7 mouse cellular contexts compared by ENCODE assay signal in the genomic region with DNA sequence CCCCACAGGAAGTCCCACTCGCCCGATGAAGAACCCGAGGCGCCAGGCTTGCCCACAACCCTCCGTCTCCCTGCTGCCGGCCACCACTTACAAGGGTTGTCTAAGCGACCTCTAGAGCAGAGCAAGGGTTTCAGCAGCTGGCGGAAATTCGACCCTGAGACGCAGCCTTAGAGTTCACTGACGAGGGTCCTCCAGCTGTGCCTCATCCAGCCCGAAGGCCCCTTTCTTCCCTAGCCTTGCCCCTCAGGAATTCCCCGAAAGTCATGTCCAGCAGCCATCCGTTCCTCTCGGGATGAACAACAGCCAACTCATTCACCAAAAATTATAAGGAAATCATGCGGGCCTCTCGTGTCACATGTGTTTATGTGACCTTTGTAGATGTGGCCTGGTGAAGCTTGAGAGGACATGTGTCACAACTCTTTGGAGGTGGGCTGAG. TPM values are rescaled to one million over a fixed set of nuclear protein-coding genes. Genes with fewer than 3 reads are reported as not detected.
A peak's percentile ranks its signal among the peaks of the same experiment; 100 is the strongest.
DNase-seq lines count a peak whose midpoint lies in the region; ATAC-seq and TF ChIP-seq lines count a peak whose summit lies in the region.

No protein-coding gene starts in this region.

- no peaks in the 10 kb centered on the region; the same call in 1 of the 2 replicates for H3K4me1 ChIP-seq in neural tube, embryonic 11.5 days (ENCODE audit: control insufficient read depth, insufficient read depth, low read length)
- peaks cover 13% of the 10 kb centered on the region for H3K4me1 ChIP-seq in forebrain, embryonic 12.5 days
- peaks cover 15% of the 10 kb centered on the region for H3K4me1 ChIP-seq in limb, embryonic 14.5 days (ENCODE audit: control insufficient read depth, insufficient read depth, low read length)
- H3K4me1 ChIP-seq in neural tube, embryonic 15.5 days: peaks cover 15% of the 10 kb centered on the region

- H3K27me3 ChIP-seq in neural tube, embryonic 11.5 days (ENCODE audit: control insufficient read depth, insufficient read depth, low read length): no peaks in the 10 kb centered on the region
- no peaks in the 10 kb centered on the region for H3K27me3 ChIP-seq in forebrain, embryonic 12.5 days
- no peaks in the 10 kb centered on the region for H3K27me3 ChIP-seq in limb, embryonic 14.5 days (ENCODE audit: control insufficient read depth, insufficient read depth, low read length)
- H3K27me3 ChIP-seq in neural tube, embryonic 15.5 days (replicated peaks): no peaks in the 10 kb centered on the region

- WGBS in neural tube, embryonic 11.5 days: 11% methylated on average over 17 of the region's 17 CpGs
- 15% methylated on average over 17 of the region's 17 CpGs for WGBS in forebrain, embryonic 12.5 days
- WGBS in limb, embryonic 14.5 days: 13% methylated on average over 17 of the region's 17 CpGs
- 12% methylated on average over 17 of the region's 17 CpGs for WGBS in neural tube, embryonic 15.5 days

- H3K4me2 ChIP-seq in neural tube, embryonic 11.5 days (ENCODE audit: low read depth): peak overlapping the region; percentile 91
- peak overlapping the region; percentile 89 for H3K4me2 ChIP-seq in forebrain, embryonic 12.5 days
- peak overlapping the region; percentile 67 for H3K4me2 ChIP-seq in limb, embryonic 14.5 days (replicated peaks; ENCODE audit: low read depth, low read length, severe bottlenecking)
- H3K4me2 ChIP-seq in neural tube, embryonic 15.5 days: peak overlapping the region; percentile 63

- TF ChIP-seq POLR2A in limb, embryonic 14.5 days (IDR thresholded peaks at IDR 0.05; ENCODE audit: borderline replicate concordance, extremely low read depth, insufficient read depth, insufficient read length): no peak

- H3K27ac ChIP-seq in neural tube, embryonic 11.5 days (ENCODE audit: low read depth, low read length): 0 out of 2 replicates have a peak overlapping the region, but pooled peaks have one; percentile 17
- no peak overlapping the region for H3K27ac ChIP-seq in forebrain, embryonic 12.5 days
- H3K27ac ChIP-seq in limb, embryonic 14.5 days (replicated peaks; ENCODE audit: low read depth, low read length): peak overlapping the region; percentile 58; the same call in 1 of the 2 replicates
- peak overlapping the region; percentile 83 for H3K27ac ChIP-seq in neural tube, embryonic 15.5 days (replicated peaks)

- no peak overlapping the region for H3K9ac ChIP-seq in neural tube, embryonic 11.5 days (ENCODE audit: low read length)
- no peak overlapping the region for H3K9ac ChIP-seq in forebrain, embryonic 12.5 days
- 0 out of 2 replicates have a peak overlapping the region, but pooled peaks have one; percentile 16 for H3K9ac ChIP-seq in limb, embryonic 14.5 days (ENCODE audit: low read depth, low read length, severe bottlenecking)
- H3K9ac ChIP-seq in neural tube, embryonic 15.5 days (replicated peaks): peak overlapping the region; percentile 37; the same call in 1 of the 2 replicates

- H3K9me3 ChIP-seq in neural tube, embryonic 11.5 days (ENCODE audit: control insufficient read depth, low read length): no peaks in the 10 kb centered on the region
- H3K9me3 ChIP-seq in forebrain, embryonic 12.5 days: no peaks in the 10 kb centered on the region
- no peaks in the 10 kb centered on the region for H3K9me3 ChIP-seq in limb, embryonic 14.5 days (ENCODE audit: control insufficient read depth, low read length)
- no peaks in the 10 kb centered on the region for H3K9me3 ChIP-seq in neural tube, embryonic 15.5 days (replicated peaks)

- no peak for DNase-seq in neural tube, embryonic 11.5 days (ENCODE audit: low spot score)
- no peak for DNase-seq in neural tube, embryonic 10.5 days (ENCODE audit: extremely low spot score, low spot score)
- no peak for DNase-seq in limb, embryonic 14.5 days (ENCODE audit: low spot score)
- no peak for DNase-seq in testis, postnatal 10 days (ENCODE audit: low spot score)

- ATAC-seq in neural tube, embryonic 11.5 days (ENCODE audit: insufficient read depth, low FRiP score, low TSS enrichment): peak; percentile 52
- ATAC-seq in forebrain, embryonic 12.5 days (ENCODE audit: low FRiP score): peak; percentile 28; the same call in 1 of the 2 replicates
- peak; percentile 44 for ATAC-seq in limb, embryonic 14.5 days (ENCODE audit: low FRiP score, low read depth)
- peak; percentile 46 for ATAC-seq in neural tube, embryonic 15.5 days (ENCODE audit: low FRiP score)
- ATAC-seq in frontal cortex, adult (ENCODE audit: low TSS enrichment): no peak

- H3K36me3 ChIP-seq in neural tube, embryonic 11.5 days (ENCODE audit: control insufficient read depth, insufficient read depth, low read length): no peaks in the 10 kb centered on the region
- H3K36me3 ChIP-seq in forebrain, embryonic 12.5 days (replicated peaks): no peaks in the 10 kb centered on the region
- H3K36me3 ChIP-seq in limb, embryonic 14.5 days (ENCODE audit: control insufficient read depth, insufficient read depth, low read length): no peaks in the 10 kb centered on the region
- H3K36me3 ChIP-seq in neural tube, embryonic 15.5 days: no peaks in the 10 kb centered on the region

- H3K4me3 ChIP-seq in neural tube, embryonic 11.5 days (ENCODE audit: low read depth, low read length): peak overlapping the region; percentile 92
- peak overlapping the region; percentile 96 for H3K4me3 ChIP-seq in forebrain, embryonic 12.5 days (replicated peaks)
- H3K4me3 ChIP-seq in limb, embryonic 14.5 days (replicated peaks; ENCODE audit: low read length): peak overlapping the region; percentile 98
- peak overlapping the region; percentile 98 for H3K4me3 ChIP-seq in neural tube, embryonic 15.5 days (replicated peaks)

RNA-seq across cellular contexts. Expression of a gene that starts 0.5 kb away (rescaled TPM):
- 5.9 and 6.6 TPM in 2 replicates for polyA plus RNA-seq in neural tube, embryonic 11.5 days (2014; fragmentation: Nextera tagmentation; extraction: Ambion mirVana)
- 6.6 and 8.6 TPM in 2 replicates for polyA plus RNA-seq in forebrain, embryonic 12.5 days (2016; fragmentation: Nextera tagmentation; extraction: Ambion mirVana)
- polyA plus RNA-seq in limb, embryonic 14.5 days (2012; rRNA removed): 12.5 and 15.1 TPM in 2 replicates
- 6.4 and 7.8 TPM in 2 replicates for polyA plus RNA-seq in limb, embryonic 14.5 days (2014; fragmentation: Nextera tagmentation; extraction: Ambion mirVana)
- 4.1 and 6.5 TPM in 2 replicates for polyA plus RNA-seq in neural tube, embryonic 15.5 days (2015; fragmentation: Nextera tagmentation; extraction: Ambion mirVana)

Comparison
In these comparisons a context has a peak if more than half of its experiments do, and no peak if none do; other contexts are left out.
1. H3K9ac ChIP-seq: peak in limb, embryonic 14.5 days (single experiment) and neural tube, embryonic 15.5 days (single experiment); none in neural tube, embryonic 11.5 days (single experiment) and forebrain, embryonic 12.5 days (single experiment).
2. Peak in every context shown above with its lines, with median percentiles within 50 percentile points of each other: H3K4me2 ChIP-seq and H3K4me3 ChIP-seq.